Mouse (Mus musculus) left cerebral cortex, postnatal 10 days (tissue): ENCODE data around the gene Gm3448. TPM values are rescaled to one million over a fixed set of nuclear protein-coding genes. Genes with fewer than 3 reads are reported as not detected.
A peak's percentile ranks its signal among the peaks of the same experiment; 100 is the strongest.
"Not testable (repeated sequence)": the region's sequence is repeated elsewhere in the genome, so short reads cannot be mapped to it uniquely, and the experiment has no call there.

ENCODE experiments used
- DNase-seq, 2 experiments: peaks; one replicate each; pipeline ENCODE4 v3.0.0; 2021 to 2022; ENCODE audit warnings: low spot score in 2 of 2, mixed read lengths in 1 of 2; ENCODE audit errors: extremely low spot score in 1 of 2
- intact Hi-C: fragments of 180-260 bp; cut with DNase I; formaldehyde crosslinking; loops from one replicate; pipeline ENCODE4 v1.15.1; 2025
- total RNA-seq, 2 experiments: library from RNA; stranded (reverse); gene quantifications; 2 replicates each; pipeline ENCODE4 v1.2.3; 2021

Gm3448 gene
- total RNA-seq = 1 to 10 TPM; 5.5 to 6.3 TPM

DNA sequence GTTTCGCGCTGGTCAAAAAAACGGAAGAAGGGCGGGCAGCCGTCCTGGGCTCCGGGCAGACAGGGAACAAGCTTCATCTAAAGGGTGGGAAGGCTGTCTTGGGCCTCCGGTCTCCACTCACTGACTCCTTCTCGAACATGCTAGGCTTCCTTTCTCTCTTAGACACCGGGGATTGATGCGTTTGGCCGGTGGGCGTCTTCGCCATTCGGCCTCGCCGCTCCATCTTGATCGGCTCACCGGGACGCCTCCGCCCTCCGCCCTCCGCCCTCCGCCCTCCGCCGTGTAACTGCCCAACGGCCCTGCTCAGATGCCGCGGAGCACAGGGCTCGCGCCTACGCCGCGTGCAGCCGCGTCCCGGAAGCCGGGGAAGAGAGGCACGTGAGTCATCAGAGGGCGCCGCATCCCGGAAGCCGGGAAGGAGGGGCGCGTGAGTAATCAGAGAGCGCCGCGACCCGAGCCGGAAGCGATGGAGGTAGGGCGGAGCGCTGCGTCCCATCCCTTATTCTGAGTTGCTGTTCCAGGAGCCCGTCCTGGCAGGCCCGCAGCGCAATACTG is at the start of gene Gm3448, which contains the start of the genes Ermard and Tcte3:
Gene Gm3448, minus strand, starts transcription at position 363 of the 555 bp plus-strand sequence.
Gene Ermard, plus strand, starts transcription at position 34 of the 555 bp plus-strand sequence.
Gene Tcte3, minus strand, starts transcription at position 314 of the 555 bp plus-strand sequence.
- intact Hi-C loops = not testable (repeated sequence)
- peak in 1 of 2 experiments; percentile 48 for DNase-seq

DNA sequence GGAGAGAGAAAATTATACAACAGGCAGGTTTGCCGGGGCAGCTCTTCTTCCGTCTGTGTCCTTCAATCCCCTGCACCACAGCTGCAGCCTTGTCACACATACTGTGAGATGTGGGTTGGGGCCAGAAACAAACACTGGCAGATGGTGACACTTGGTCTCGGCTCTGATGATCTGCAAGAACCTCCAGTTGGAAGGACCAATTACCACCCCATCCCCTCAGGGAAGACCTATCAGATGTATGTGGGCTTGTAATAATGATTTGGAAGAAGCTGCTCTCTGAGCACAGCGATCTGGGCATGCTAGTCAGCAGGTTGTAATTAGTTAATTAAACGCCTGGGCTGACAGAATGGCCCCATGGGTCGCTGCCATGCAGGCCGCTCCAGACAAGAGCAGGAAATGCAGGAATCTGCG is 47.3 kb upstream of the Gm3448 start:
- DNase-seq = no peak
- intact Hi-C loops = no loop called here

DNA sequence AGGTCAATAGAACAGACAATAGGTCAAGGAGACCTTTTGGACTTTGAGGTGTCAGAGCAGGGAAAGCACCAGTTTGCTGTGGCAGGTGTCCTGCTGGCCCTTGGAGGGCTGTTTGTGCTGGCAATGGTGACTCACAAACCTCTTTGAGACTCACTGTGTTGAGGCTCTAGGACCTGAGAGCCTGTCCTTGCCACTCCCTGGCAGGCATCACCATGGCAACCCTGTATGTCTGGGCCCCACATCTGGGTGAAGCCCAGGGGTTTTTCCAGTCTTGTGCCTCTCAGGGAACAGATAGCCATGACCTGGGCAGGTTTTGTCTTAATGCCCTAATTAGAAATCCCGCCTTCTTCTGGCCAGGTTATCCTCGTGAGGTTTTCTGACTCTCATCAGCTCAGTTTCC is 46.8 kb upstream of the Gm3448 start:
- intact Hi-C loops = no loop called here
- no peak for DNase-seq

DNA sequence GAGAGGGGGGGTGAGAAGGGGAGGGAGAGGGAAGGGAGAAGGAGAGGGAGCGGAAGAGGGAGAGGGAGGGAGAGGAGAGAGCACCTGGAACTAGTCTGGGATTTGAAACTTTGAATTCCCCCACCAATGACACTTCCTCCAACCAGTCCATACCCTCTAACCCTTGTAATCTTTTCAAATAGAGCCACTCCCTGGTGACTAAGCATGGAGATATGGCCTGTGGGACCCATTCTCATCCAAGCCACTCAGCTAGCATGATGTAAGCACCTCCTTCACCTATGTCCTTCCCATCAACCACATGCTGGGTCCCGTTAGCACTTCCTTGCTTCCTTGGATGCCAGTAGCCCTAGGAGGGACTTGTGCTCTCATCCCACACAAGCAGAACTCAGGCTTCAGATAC is 43.7 kb upstream of the Gm3448 start:
- DNase-seq = no peak
- intact Hi-C loops = no loop called here

DNA sequence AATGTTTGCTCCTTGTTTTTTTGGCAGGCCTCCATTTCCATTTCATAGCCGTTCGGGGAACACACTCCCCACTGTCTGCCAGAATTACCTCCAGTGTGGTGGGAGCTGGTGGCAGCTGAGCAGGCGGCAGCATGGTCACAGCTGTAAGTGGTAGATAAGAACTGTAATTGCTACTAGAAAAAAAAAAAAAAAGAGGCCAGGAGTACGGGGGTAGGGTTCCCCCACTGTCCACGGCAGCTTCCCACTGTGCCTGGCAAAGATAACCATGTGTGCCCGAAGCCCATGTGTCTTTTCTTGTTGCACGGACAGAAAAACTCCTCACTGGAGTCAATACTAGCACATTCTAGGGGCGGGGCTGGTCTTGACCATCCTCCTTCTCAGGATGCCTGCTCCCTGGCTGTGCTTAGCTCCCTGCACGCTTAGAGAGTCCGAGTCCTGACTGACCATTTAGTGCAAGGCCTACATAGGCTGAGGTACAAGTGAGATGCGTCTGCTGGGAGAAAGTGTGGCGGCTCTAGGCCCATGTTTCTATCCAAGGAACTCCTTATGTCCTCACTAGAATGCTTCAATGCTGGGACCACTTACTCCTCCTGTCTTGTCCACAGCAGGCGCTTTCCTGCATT is 43.0 kb upstream of the Gm3448 start:
- intact Hi-C loops = no loop called here
- no peak for DNase-seq

DNA sequence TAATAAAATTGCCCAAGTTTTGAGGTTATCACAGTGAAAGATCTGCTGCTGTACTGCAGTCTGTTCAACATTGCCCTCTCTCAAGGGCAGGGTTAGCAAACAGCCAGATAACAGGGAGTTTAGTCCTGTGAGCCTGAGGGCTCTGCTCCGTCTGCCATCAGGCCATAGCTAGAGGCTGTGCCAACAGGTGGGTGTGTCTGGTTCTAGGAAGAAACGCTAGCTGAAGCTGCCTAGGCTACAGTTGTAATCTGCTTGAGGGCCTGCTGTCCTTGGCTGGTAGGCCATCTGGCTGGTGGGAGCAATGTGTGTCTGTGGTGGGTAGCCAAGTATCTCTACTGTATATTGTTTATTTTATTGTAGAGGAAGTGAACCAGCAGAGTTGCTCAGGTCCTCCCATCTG is 36.2 kb upstream of the Gm3448 start:
- no peak for DNase-seq
- intact Hi-C loops = no loop called here

DNA sequence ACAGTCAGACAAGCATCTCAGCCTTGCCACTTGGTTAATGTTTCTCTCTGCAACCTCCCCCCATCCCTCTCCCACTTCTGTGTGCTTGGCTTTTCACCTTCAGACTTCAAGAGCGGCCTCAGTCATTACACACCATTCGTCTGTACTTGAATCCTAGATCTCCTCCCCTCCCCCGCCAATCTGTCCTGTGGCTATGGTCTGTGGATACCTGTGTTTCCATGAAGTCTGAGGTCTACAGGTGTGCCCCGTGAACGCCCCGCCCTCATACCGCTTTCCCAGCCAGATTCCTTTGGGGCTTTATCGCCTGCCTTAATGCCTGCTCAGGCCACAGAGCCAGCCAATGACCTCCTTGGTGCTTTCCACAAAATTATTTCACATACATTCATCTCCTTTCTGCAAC is 33.7 kb upstream of the Gm3448 start:
- intact Hi-C loops = no loop called here
- DNase-seq = no peak

DNA sequence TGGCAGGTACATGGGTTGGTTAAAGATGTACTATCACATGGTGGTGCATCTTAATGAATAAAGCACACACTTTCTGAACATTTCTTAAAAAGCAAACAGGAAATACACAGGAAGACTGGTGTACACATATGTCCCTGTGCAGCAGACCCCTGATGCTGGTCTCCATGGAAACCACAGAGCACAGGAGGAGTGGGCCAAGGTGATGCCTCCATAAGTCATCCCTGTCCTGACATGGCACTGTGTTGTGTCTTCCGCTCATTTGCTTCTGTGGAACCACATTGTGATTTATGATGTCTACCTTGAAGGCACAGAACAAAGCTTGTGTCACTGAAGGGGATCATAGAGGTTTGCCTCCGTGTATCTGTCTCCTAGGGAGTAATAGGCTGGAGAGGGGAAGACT is 30.9 kb upstream of the Gm3448 start:
- intact Hi-C loops = no loop called here
- DNase-seq = no peak

DNA sequence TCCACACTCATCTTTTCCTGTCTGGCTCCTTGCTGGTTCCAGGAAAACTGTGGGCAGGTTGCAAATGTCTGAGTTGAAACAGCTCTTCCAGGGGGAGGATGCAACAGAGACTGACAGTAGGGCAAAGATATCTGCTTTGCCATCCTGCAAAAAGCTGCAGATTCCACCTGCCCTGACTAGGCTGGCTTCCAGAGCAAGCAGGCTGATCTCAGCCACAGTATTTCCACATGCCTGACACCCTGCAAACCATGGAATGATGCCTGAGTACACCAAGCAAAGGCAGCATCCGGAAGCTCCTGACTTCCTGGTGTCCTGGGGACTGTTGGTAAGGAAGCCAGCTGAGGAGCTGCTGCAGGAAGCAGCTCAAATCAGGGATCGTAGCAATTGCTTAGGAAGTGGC is 27.8 kb upstream of the Gm3448 start:
- intact Hi-C loops = loop anchor here (5.0 kb wide), 1 partner anchor 328 kb away; the partner anchor contains the start of gene Fam120b
- DNase-seq = no peak

DNA sequence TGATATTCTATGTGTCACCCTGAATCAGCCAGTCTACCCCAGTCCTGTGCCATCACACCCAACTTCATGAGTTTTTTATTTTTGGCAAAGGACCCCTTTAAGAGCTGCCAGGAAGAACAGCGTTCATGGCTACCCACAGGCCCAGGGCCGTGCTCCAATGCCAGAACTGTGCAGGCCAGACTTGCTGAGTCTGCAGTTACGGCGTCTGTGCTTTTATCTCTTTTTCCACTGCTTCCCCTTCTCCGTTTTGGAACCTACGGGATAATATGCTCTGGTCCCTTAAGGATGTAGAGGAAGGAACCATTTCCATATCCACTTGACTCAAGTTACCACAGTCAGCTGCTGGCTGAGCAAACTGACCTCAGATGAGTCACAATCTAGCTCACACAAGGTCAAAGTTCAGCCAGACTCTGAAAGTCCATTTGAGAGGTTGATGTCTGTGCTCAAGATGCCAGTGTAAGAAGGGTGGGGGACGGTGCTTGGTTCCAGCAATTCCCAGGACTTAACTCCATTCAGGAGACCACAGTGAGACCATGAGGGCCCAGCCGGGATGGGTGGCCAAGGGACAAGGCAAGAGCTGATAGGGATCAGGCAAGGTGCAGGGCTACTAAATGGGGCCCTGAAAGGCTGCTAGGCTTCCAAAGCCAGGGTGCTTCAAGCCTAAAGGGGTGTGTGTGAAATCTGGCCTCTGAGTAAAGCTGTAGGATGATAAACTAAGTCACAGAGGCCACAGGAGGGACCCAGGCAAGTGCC is 26.9 kb upstream of the Gm3448 start:
- intact Hi-C loops = loop anchor here (5.0 kb wide), 1 partner anchor 329 kb away; the partner anchor contains the start of gene Fam120b
- no peak for DNase-seq

DNA sequence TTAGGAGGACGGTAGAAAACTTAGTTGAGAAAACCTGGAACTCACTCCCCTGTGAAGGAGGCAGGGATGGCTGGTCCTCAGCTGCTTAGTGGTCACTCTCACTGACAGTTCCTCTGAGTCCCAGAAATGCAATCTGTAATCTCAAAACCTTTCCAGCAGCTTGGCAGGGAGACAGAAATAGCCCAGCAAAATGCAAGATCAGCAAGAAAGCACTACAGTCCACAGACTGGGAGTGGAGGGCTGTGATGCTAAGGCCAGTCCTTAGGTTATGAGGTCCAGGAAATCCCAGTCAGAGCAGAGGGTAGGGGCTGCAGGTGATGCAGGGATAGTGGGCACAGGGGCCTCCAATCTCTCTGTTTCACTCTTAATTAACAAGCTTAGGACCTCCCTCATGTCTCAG is 25.6 kb upstream of the Gm3448 start:
- intact Hi-C loops = loop anchor here (5.0 kb wide), 1 partner anchor 330 kb away; the partner anchor contains the start of gene Fam120b
- DNase-seq = no peak

DNA sequence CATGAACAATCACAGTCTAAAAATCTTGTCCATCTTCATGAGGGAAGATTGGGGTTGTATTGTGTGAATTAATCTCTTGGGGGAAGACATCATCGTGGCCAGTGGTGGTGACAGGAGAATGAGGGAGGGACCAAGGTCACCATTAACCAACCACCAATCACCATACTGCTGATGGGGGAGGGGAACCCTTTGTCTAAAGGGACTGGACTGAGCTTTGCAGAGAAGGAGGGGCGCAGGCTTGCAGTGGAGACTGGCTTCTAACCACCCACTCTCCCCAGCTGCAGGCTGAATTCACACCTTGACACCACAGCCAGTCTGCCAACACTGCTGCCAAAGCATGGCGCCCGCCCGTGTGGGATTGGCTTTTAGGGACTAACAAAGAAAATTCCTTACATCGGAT is 24.7 kb upstream of the Gm3448 start:
- intact Hi-C loops = loop anchor here (5.0 kb wide), 1 partner anchor 331 kb away; the partner anchor contains the start of gene Fam120b
- DNase-seq = no peak

DNA sequence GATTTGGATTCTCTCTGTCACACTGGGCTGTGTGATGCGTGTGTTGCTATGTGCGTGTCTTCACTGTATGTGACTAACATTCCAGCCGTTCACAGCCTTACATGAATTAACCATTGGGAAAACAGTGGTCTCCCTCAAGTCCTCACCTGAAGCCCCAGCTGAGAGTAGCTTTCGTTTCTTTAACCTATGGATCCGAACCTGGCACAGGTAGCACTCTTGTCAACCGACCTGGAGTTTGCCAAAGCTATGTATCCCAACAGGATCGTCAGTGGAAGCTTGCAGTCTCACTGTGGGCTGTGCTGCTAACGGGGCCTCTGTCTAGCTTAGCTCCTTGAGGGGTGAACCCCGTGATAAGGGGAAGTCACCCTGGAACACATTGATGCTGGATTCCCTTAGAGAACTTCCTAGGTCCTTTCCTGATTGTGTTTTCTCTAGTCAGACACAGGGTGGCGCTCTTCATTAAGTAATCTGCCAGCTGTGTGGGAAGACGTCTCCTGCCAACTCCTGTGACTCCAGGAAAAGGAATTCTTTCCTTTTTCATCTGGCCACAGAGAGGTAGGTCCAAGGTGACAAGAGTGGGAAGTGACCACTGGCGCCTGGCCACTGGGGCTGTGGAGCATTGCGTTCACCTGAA is 24.2 kb upstream of the Gm3448 start:
- intact Hi-C loops = loop anchor here (1.0 to 5.0 kb wide), 3 partner anchors 313 to 403 kb away; partner anchors contain the start of gene Fam120b
- DNase-seq = peak; percentile 69 to 72

DNA sequence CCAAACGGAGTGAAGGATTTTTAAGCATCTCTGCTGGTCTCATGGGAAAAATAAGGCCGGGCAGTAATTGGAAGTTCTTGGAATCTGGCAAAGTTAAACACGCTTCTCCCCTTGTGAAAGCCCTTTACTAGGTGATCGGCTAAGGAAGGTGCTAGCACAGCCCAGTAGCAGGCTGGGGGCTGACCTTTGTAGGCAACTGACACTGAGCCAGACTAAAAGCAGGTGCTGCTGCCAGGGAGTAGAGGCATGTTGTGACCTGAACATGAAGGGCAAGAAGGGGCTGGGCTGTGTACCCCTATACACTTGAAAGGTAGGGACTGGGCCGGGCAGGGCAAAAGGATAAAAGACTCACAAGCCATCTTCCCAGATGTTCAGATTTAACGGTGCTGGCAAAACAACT is 19.0 kb upstream of the Gm3448 start:
- intact Hi-C loops = no loop called here

DNA sequence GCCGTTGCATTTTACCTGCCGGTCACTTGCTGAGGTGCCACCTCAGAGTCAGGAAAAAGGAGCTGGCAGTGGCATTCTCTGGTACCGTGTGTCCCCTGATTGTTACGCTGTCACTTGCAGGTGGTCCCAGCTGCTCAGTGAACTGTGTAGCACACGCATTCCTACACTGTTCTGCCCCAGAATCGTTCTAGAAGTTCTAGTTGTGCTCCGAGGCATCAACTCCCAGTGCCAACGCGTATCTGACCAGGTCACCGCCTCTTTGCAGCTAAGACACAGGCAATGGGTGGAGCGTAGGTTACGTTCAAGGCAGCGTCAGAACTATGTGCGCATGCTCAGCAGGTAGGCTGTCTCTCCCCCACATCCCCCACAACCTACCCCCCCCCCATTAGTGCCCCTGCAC is 18.3 kb upstream of the Gm3448 start:
- intact Hi-C loops = no loop called here
- no peak for DNase-seq

More for the DNA sequence above, 19.0 kb upstream of the Gm3448 start:
- DNase-seq = no peak

DNA sequence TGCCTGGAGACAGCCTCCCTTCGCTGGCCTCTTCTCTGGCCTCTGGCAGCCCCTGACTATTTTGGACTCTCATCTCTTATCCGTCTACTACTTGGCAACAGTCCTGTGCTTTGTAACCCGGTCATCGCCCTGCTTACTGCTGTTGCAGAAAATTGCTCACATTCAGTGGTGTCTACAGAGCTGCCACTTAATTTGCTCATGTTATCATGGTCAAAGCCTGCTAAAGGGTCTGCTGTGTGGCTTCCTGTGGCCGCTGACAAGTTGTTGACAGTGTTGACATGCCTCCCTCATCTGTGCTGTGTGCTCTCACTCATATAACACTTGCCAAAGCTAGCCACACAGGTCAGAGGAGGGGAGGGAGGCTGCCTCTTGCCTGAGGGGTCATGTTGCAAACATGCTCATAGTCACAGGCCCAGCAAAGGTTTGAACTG is 16.8 kb upstream of the Gm3448 start:
- intact Hi-C loops = no loop called here
- DNase-seq = no peak

DNA sequence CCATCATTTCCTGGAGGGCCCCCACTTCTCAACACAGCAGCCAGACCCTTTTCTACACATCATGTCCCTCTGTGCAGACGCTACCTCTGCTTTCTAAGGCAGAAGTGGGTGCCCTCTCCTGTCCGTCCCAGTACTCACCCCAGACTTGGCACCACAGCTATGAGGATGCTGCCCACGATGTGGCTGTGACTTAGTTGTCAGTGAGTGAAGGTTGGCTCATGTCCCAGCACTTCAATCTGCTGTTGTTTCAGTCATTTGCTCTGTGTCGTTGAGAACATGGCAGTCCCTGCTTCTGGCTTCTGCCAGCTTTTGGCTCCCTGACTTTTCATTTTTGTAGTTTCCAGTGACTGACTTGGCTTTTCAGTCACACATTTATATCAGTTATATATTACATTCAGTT is 14.6 kb upstream of the Gm3448 start:
- intact Hi-C loops = no loop called here
- no peak for DNase-seq

DNA sequence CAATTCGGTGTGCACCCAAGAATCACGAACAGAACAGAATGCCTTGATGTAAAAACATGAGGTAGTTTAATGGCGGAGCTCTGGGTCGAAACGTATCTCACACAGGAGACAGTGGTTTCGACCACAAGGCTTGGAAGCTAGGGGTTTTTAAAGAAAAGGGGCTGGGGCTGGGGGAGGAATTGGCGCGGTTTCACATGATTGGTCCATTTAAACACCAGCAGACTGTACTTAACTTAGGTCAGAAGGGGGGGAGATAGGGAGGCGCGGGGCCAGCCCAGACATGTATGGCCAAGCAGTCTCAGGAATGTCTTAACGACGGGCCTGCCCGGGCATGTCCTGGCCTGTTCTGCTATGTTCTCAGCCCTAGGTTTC is 12.5 kb upstream of the Gm3448 start:
- intact Hi-C loops, DNase-seq: not testable (repeated sequence)

DNA sequence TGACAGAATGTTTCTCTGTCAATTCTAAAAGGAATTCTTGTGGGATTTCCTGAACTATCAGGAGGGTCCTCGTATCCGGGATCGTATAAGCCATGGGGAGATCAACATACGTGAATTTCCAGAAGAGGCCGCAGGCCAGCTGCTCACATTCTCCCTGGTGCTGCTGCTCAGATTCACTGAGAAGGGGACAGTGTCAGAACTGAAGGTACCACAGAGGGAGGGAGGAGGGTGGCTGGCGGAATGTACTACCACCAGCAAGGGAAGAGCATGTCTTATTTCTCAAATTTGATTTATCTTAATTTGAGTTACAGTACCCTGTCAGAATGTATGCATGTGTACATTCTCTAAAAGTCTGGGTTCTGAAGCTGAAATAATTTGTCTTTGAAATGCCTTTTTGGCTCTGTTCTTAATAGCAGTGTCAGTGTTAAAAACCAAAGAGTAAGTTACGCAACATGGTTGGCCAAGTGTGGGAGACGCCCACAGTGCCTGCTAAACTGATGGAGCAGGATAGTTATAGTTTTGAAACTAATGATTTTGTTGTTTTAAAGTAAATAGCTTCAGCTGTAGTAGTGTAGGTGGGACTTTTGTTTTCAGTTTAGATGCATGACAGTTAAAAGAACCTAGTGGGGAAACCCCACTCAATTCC is 12.0 kb upstream of the Gm3448 start:
- DNase-seq, intact Hi-C loops: not testable (repeated sequence)
